Mouse (Mus musculus) v-Abl transformed pro-B cells (cell line): Measurements from ENCODE around the gene Catsperg1.
"Not testable (repeated sequence)": the region's sequence is repeated elsewhere in the genome, so short reads cannot be mapped to it uniquely, and the experiment has no call there.

Experiments used
- in situ Hi-C, 2 experiments: fragments of 400-800 bp; cut with MboI; formaldehyde crosslinking; loops; one replicate each; pipeline ENCODE4 v1.15.1; 2025; ENCODE audit not compliant: unreplicated experiment in 2 of 2

Catsperg1 gene

GRCm38 (mm10) chr7:29148771-29149170, 65.1 kb downstream of the Catsperg1 start:
- in situ Hi-C loops: no loop called here

- in situ Hi-C loops: no loop called here
These were observed 67.0 kb downstream of the Catsperg1 start for GRCm38 (mm10) chr7:29146625-29147367.

GRCm38 (mm10) chr7:29144006-29144405, 69.8 kb downstream of the Catsperg1 start:
- in situ Hi-C loops: no loop called here

- in situ Hi-C loops: no loop called here
These were observed 72.4 kb downstream of the Catsperg1 start for GRCm38 (mm10) chr7:29141416-29141815.

- in situ Hi-C loops: not testable (repeated sequence)
These were observed 74.6 kb downstream of the Catsperg1 start for GRCm38 (mm10) chr7:29139237-29139636.

GRCm38 (mm10) chr7:29137429-29137828, 76.4 kb downstream of the Catsperg1 start:
- in situ Hi-C loops: no loop called here

GRCm38 (mm10) chr7:29134693-29135386, 79.0 kb downstream of the Catsperg1 start, which contains the start of gene Rasgrp4:
Rasgrp4 (plus strand) TSS chr7:29134851.
- in situ Hi-C loops: no loop called here

- in situ Hi-C loops: no loop called here
These were observed 79.6 kb downstream of the Catsperg1 start for GRCm38 (mm10) chr7:29134230-29134629.
